Mouse (Mus musculus) hindbrain, embryonic 11.5 days (tissue): ENCODE data around the gene S100a6. TPM values are rescaled to one million over a fixed set of nuclear protein-coding genes. Genes with fewer than 3 reads are reported as not detected.
A peak's percentile ranks its signal among the peaks of the same experiment; 100 is the strongest.

Source experiments
- ATAC-seq: fragments of 200-750 bp; cut with Nextera tagmentation; 2 replicates; pipeline ENCODE4 v1.8.0; 2017; ENCODE audit warnings: mild to moderate bottlenecking, moderate TSS enrichment, moderate library complexity; ENCODE audit not compliant: low FRiP score
- DNase-seq: peaks from one replicate; pipeline ENCODE4 v3.0.0-alpha.2; 2015; ENCODE audit warnings: low spot score
- H3K27ac ChIP-seq: fragments of 300-500 bp; sonication (generic); 2 replicates; pipeline ENCODE4 v1.5.1; 2014; ENCODE audit warnings: mild to moderate bottlenecking, low read depth, low read length
- H3K27me3 ChIP-seq: fragments of 300-500 bp; sonication (generic); 2 replicates; pipeline ENCODE4 v1.6.1; 2014; ENCODE audit warnings: mild to moderate bottlenecking, low read length, moderate library complexity, mixed read lengths; ENCODE audit not compliant: control insufficient read depth, insufficient read depth
- H3K36me3 ChIP-seq: fragments of 300-500 bp; sonication (generic); 2 replicates; pipeline ENCODE4 v1.6.1; 2014; ENCODE audit warnings: mild to moderate bottlenecking, low read length, moderate library complexity, mixed read lengths; ENCODE audit not compliant: control insufficient read depth, insufficient read depth
- H3K4me1 ChIP-seq: fragments of 300-500 bp; sonication (generic); replicated peaks from 2 replicates; pipeline ENCODE4 v1.6.1; 2014; ENCODE audit warnings: low read length, mixed read lengths; ENCODE audit not compliant: control insufficient read depth, insufficient read depth
- H3K4me2 ChIP-seq: fragments of 300-500 bp; sonication (generic); replicated peaks from 2 replicates; pipeline ENCODE4 v1.6.1; 2014; ENCODE audit warnings: mild to moderate bottlenecking, low read depth, low read length
- H3K4me3 ChIP-seq: fragments of 300-500 bp; sonication (generic); 2 replicates; pipeline ENCODE4 v1.5.1; 2014; ENCODE audit warnings: low read depth, low read length
- H3K9ac ChIP-seq: fragments of 300-500 bp; sonication (generic); 2 replicates; pipeline ENCODE4 v1.6.1; 2014; ENCODE audit warnings: low read depth, low read length
- H3K9me3 ChIP-seq: fragments of 300-500 bp; sonication (generic); 2 replicates; pipeline ENCODE4 v1.6.1; 2016; ENCODE audit warnings: low read length; ENCODE audit not compliant: control insufficient read depth
- WGBS: fragments of 180-500 bp; shearing (Covaris S2); extraction: QIAGEN DNeasy Blood & Tissue Kit; methylation state at CpG from one replicate; pipeline ENCODE4 v1.1.7; 2014; 5-methylcytosine and 5-hydroxymethylcytosine counted together
- polyA plus RNA-seq: library from polyadenylated mRNA; unstranded; fragments of >200 nt; fragmentation: Nextera tagmentation; extraction: Ambion mirVana; gene quantifications from 2 replicates; pipeline ENCODE4 v1.2.1, GENCODE M21; 2014

Gene S100a6
- polyA plus RNA-seq: 23.5 and 25.9 TPM in 2 replicates

GRCm38 (mm10) chr3:90612728-90613291, at the start of gene S100a6:
Gene S100a6, plus strand, starts transcription at chr3:90612882.
- Histone ChIP-seq H3K27me3 (no peaks in the 10 kb centered on the region), H3K4me3 (peak within 1 kb of the TSS; percentile 19), H3K27ac (no peak within 1 kb of the TSS), H3K9ac (peak within 1 kb of the TSS; percentile 34; the same call in 1 of the 2 replicates), H3K4me2 (peak within 1 kb of the TSS; percentile 66), H3K4me1 (peaks cover 2% of the 10 kb centered on the region; the same call in 1 of the 2 replicates), H3K36me3 (no peaks in the 10 kb centered on the region), H3K9me3 (no peaks in the 10 kb centered on the region)
- DNase-seq (peak; percentile 74), ATAC-seq (peak; percentile 84)
- WGBS: under 1% methylated on average over 23 of the region's 23 CpGs

DNA sequence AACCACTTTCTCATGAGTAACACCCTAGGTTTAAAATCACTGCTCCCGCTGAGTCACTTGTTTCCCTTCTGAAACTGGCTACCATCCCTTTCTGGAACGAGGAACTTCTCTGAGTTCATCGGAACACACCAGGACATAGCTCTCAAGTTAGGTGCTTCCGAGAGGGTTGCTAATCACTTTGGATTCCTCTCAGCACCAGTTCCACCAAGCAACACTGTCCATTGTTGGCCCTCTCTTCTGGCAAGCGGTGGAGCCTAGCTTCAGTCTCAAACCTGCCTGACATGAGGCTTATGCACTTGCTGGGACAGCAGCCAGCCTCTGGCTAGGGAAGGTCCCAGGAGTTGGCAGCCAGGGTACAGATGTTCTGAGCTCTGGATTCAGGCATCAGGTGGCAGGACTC, 38.0 kb upstream of the S100a6 start:
- no peak for ATAC-seq
- WGBS: 86% methylated on average over 5 of the region's 5 CpGs
- Histone ChIP-seq H3K4me1 (no peaks in the 10 kb centered on the region), H3K9ac (no peak overlapping the region), H3K36me3 (no peaks in the 10 kb centered on the region), H3K27me3 (no peaks in the 10 kb centered on the region), H3K4me3 (no peak overlapping the region), H3K27ac (no peak overlapping the region), H3K4me2 (no peak overlapping the region), H3K9me3 (no peaks in the 10 kb centered on the region)
- DNase-seq: no peak

- no peak for DNase-seq
- Histone ChIP-seq H3K36me3 (no peaks in the 10 kb centered on the region), H3K4me1 (no peaks in the 10 kb centered on the region), H3K9ac (no peak overlapping the region), H3K27me3 (no peaks in the 10 kb centered on the region), H3K27ac (no peak overlapping the region), H3K4me3 (no peak overlapping the region), H3K4me2 (no peak overlapping the region), H3K9me3 (no peaks in the 10 kb centered on the region)
- ATAC-seq: no peak
- WGBS: 86% methylated on average over 3 of the region's 3 CpGs
Measured at GRCm38 (mm10) chr3:90575320-90575719, 37.4 kb upstream of the S100a6 start.

DNA sequence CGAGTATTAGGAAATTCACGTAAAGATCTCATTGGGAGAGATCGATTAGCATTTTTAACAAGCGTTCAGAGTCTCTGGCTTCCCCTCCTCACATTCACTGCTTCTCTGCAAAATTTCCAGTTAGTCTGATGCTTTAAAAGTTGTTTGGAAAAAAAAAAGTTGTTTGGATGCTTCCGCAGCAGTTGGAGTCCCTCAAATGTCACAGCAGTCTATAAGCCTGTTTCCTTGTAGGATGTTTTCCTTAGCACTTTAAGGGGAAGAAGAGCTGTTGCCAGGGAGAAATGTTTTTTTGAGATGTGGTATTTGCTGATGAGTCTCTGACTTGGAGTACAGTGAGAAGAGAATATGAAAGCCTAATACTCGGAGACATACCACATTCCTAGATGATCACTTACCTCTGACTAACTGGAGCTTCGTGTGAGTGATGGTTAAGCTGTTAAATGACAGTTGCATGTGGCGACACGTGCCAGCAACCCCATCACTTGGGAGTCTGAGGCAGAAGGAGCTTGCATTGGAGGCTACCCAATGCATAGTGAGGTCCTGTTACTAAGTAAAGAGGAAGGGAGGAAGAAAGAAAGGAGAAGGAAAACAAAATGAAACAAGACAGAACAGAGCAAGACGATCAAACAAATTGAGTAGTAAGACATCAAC, 36.2 kb upstream of the S100a6 start:
- no peak for DNase-seq
- Histone ChIP-seq H3K9me3 (no peaks in the 10 kb centered on the region), H3K9ac (no peak overlapping the region), H3K4me3 (no peak overlapping the region), H3K36me3 (no peaks in the 10 kb centered on the region), H3K27ac (no peak overlapping the region), H3K4me1 (no peaks in the 10 kb centered on the region), H3K27me3 (no peaks in the 10 kb centered on the region), H3K4me2 (no peak overlapping the region)
- ATAC-seq: no peak
- 77% methylated on average over 10 of the region's 10 CpGs for WGBS

DNA sequence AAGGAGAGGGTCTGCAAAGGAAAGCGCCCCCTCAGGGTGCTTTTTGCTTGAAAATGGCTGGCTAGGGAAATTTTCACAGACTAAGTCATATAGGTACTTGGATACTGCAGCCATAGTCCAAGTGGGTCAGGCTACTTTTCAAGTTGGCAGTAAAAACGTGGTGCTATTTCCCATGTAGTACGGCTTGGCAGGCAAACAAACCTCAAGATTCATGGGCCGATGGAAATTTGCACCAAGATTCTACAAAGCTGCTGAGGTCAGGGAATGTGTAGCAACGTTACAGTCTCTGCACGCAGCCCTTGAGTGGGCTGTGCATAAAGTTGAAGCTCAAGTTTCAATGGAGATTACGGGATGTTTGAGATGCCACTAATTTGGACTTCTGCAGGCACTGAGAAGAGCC, 33.2 kb upstream of the S100a6 start:
- H3K9ac ChIP-seq: no peak overlapping the region
- no peaks in the 10 kb centered on the region for H3K27me3 ChIP-seq
- no peaks in the 10 kb centered on the region for H3K36me3 ChIP-seq
- H3K4me2 ChIP-seq: no peak overlapping the region
- WGBS: 80% methylated on average over 7 of the region's 7 CpGs
- H3K4me3 ChIP-seq: no peak overlapping the region
- DNase-seq (no peak), ATAC-seq (no peak)
- H3K27ac ChIP-seq: no peak overlapping the region
- H3K4me1 ChIP-seq: no peaks in the 10 kb centered on the region
- no peaks in the 10 kb centered on the region for H3K9me3 ChIP-seq

GRCm38 (mm10) chr3:90581141-90581540, 31.5 kb upstream of the S100a6 start:
- Histone ChIP-seq H3K4me1 (no peaks in the 10 kb centered on the region), H3K4me3 (no peak overlapping the region), H3K4me2 (no peak overlapping the region), H3K27ac (no peak overlapping the region), H3K9ac (no peak overlapping the region), H3K27me3 (no peaks in the 10 kb centered on the region), H3K36me3 (no peaks in the 10 kb centered on the region), H3K9me3 (no peaks in the 10 kb centered on the region)
- WGBS: 90% methylated on average over 5 of the region's 5 CpGs
- DNase-seq (no peak), ATAC-seq (no peak)

DNA sequence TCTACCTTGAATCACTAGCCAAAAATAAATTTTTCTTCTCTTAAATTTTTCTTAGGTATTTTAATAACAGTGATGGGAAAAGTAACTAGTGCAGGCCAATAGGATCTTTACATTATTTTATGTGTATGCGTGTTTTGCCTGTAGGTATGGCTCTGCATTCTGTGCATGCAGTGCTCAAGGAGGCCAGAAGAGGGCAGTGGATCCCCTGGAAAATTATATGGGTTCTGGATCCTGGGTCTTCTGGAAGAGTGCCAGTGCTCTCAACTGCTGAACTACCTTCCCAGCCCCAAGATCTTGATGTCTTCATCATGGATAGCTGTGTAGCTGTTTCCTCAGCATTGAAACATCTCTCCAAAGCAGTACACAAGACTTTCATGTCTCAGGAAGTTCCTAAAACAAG, 30.5 kb upstream of the S100a6 start:
- Histone ChIP-seq H3K4me1 (no peaks in the 10 kb centered on the region), H3K9ac (no peak overlapping the region), H3K9me3 (no peaks in the 10 kb centered on the region), H3K4me3 (no peak overlapping the region), H3K27ac (no peak overlapping the region), H3K4me2 (no peak overlapping the region), H3K27me3 (no peaks in the 10 kb centered on the region), H3K36me3 (no peaks in the 10 kb centered on the region)
- no peak for ATAC-seq
- DNase-seq: no peak
- 91% methylated on average over 1 of the region's 1 CpGs for WGBS

GRCm38 (mm10) chr3:90582556-90582955, 30.1 kb upstream of the S100a6 start:
- H3K9me3 ChIP-seq: no peaks in the 10 kb centered on the region
- no peaks in the 10 kb centered on the region for H3K4me1 ChIP-seq
- H3K27me3 ChIP-seq: no peaks in the 10 kb centered on the region
- DNase-seq (no peak), ATAC-seq (no peak)
- no peak overlapping the region for H3K9ac ChIP-seq
- H3K36me3 ChIP-seq: no peaks in the 10 kb centered on the region
- no peak overlapping the region for H3K4me3 ChIP-seq
- WGBS: 85% methylated on average over 4 of the region's 4 CpGs
- no peak overlapping the region for H3K27ac ChIP-seq
- no peak overlapping the region for H3K4me2 ChIP-seq

GRCm38 (mm10) chr3:90583893-90584292, 28.8 kb upstream of the S100a6 start:
- H3K9ac ChIP-seq: no peak overlapping the region
- WGBS: 64% methylated on average over 3 of the region's 3 CpGs
- H3K4me1 ChIP-seq: no peaks in the 10 kb centered on the region
- ATAC-seq: no peak
- H3K4me3 ChIP-seq: no peak overlapping the region
- no peak overlapping the region for H3K27ac ChIP-seq
- no peak for DNase-seq
- H3K4me2 ChIP-seq: no peak overlapping the region
- no peaks in the 10 kb centered on the region for H3K36me3 ChIP-seq
- H3K9me3 ChIP-seq: no peaks in the 10 kb centered on the region
- no peaks in the 10 kb centered on the region for H3K27me3 ChIP-seq
